Mouse (Mus musculus) CH12.LX (cell line): ENCODE results near the gene Rbm33. TPM values are rescaled to one million over a fixed set of nuclear protein-coding genes. Genes with fewer than 3 reads are reported as not detected.

Experiments used
- DNase-seq: peaks from one replicate; pipeline ENCODE4 v3.0.0-alpha.2; 2013; ENCODE audit errors: extremely low read depth
- H3K27ac ChIP-seq: 2 replicates; pipeline ENCODE4 v1.5.1; 2012; ENCODE audit warnings: low read depth, mild to moderate bottlenecking, control low read depth, moderate library complexity; ENCODE audit not compliant: insufficient read depth
- H3K27me3 ChIP-seq: replicated peaks from 2 replicates; pipeline ENCODE3; 2012; ENCODE audit warnings: inconsistent platforms
- H3K36me3 ChIP-seq, 2 experiments: replicated peaks in 1 of 2; 2 replicates each; pipeline versions ENCODE3 to v1.6.1; 2012; ENCODE audit warnings: inconsistent platforms in 1 of 2, low read length in 1 of 2, mild to moderate bottlenecking in 1 of 2, mixed read lengths in 1 of 2, moderate library complexity in 1 of 2; ENCODE audit not compliant: control insufficient read depth in 1 of 2, insufficient read depth in 1 of 2
- H3K4me1 ChIP-seq, 2 experiments: 2 replicates each; pipeline ENCODE4 v1.6.1; 2012; ENCODE audit warnings: inconsistent platforms in 1 of 2, moderate library complexity in 1 of 2; ENCODE audit not compliant: insufficient read depth in 2 of 2, control insufficient read depth in 1 of 2
- H3K4me2 ChIP-seq: 2 replicates; pipeline ENCODE4 v1.6.1; 2012; ENCODE audit warnings: low read depth, mild to moderate bottlenecking, control low read depth; ENCODE audit not compliant: poor library complexity, insufficient read depth, severe bottlenecking
- H3K4me3 ChIP-seq, 3 experiments: fragments of 150-350 bp in 1 of 3; sonication (generic) in 1 of 3; replicated peaks in 1 of 3; 2 replicates each; pipeline versions ENCODE3 to v1.5.1; 2011 to 2012; ENCODE audit warnings: low read depth in 2 of 3, low read length in 2 of 3, mild to moderate bottlenecking in 2 of 3, moderate library complexity in 2 of 3, control low read depth in 1 of 3, improper control_type of control experiment in 1 of 3, inconsistent platforms in 1 of 3, mixed read lengths in 1 of 3; ENCODE audit not compliant: poor library complexity in 1 of 3
- H3K79me2 ChIP-seq: replicated peaks from 2 replicates; pipeline ENCODE4 v1.6.1; 2012; ENCODE audit warnings: mild to moderate bottlenecking, moderate library complexity; ENCODE audit not compliant: control insufficient read depth, poor library complexity, insufficient read depth, severe bottlenecking; ENCODE audit errors: extremely low read depth
- H3K9ac ChIP-seq: 2 replicates; pipeline ENCODE4 v1.6.1; 2012; ENCODE audit warnings: low read depth, mild to moderate bottlenecking, control low read depth, moderate library complexity; ENCODE audit not compliant: insufficient read depth
- H3K9me3 ChIP-seq: replicated peaks from 2 replicates; pipeline ENCODE3; 2012; ENCODE audit warnings: low read length, inconsistent platforms, mixed read lengths
- BHLHE40 ChIP-seq: IDR thresholded peaks from 2 replicates; pipeline ENCODE4 v1.6.1; 2011; ENCODE audit warnings: mild to moderate bottlenecking, low read depth, low read length, improper control_type of control experiment
- CHD1 ChIP-seq: IDR thresholded peaks from 2 replicates; pipeline ENCODE4 v1.6.1; 2012; ENCODE audit warnings: low read depth, low read length, improper control_type of control experiment, inconsistent platforms
- EP300 ChIP-seq: IDR thresholded peaks from 2 replicates; pipeline ENCODE4 v1.6.1; 2011; ENCODE audit warnings: low read length, improper control_type of control experiment
- ETS1 ChIP-seq: conservative IDR thresholded peaks from 2 replicates; pipeline ENCODE4 v1.6.1; 2012; ENCODE audit warnings: low read depth, mild to moderate bottlenecking, inconsistent platforms, low read length, improper control_type of control experiment, moderate library complexity
- GABPA ChIP-seq: IDR thresholded peaks from 2 replicates; pipeline ENCODE4 v1.6.1; 2012; ENCODE audit warnings: low read depth, low read length, improper control_type of control experiment, inconsistent platforms; ENCODE audit not compliant: insufficient replicate concordance
- HCFC1 ChIP-seq: IDR thresholded peaks from 2 replicates; pipeline ENCODE4 v1.6.1; 2012; ENCODE audit warnings: low read depth, mild to moderate bottlenecking, inconsistent platforms, low read length, improper control_type of control experiment
- IRF4 ChIP-seq: IDR thresholded peaks from 2 replicates; pipeline ENCODE4 v1.6.1; 2014; ENCODE audit warnings: low read depth, mild to moderate bottlenecking, inconsistent platforms, low read length, improper control_type of control experiment
- KAT2A ChIP-seq: IDR thresholded peaks from 2 replicates; pipeline ENCODE4 v1.6.1; 2012; ENCODE audit warnings: low read length, improper control_type of control experiment, inconsistent platforms; ENCODE audit not compliant: insufficient replicate concordance
- MAZ ChIP-seq: IDR thresholded peaks from 2 replicates; pipeline ENCODE4 v1.6.1; 2012; ENCODE audit warnings: low read depth, mild to moderate bottlenecking, inconsistent platforms, low read length, improper control_type of control experiment, moderate library complexity
- MYC ChIP-seq: IDR thresholded peaks from 2 replicates; pipeline ENCODE4 v1.6.1; 2011; ENCODE audit warnings: low read depth, mild to moderate bottlenecking, improper control_type of control experiment, low read length
- PAX5 ChIP-seq: IDR thresholded peaks from 2 replicates; pipeline ENCODE4 v1.6.1; 2012; ENCODE audit warnings: low read length, inconsistent platforms, mixed read lengths
- POLR2A ChIP-seq: IDR thresholded peaks from 2 replicates; pipeline ENCODE4 v1.6.1; 2011; ENCODE audit warnings: low read depth, mild to moderate bottlenecking, improper control_type of control experiment, low read length
- RAD21 ChIP-seq: IDR thresholded peaks from 2 replicates; pipeline ENCODE4 v1.6.1; 2011; ENCODE audit warnings: low read depth, mild to moderate bottlenecking, low read length, improper control_type of control experiment, moderate library complexity
- RCOR1 ChIP-seq: conservative IDR thresholded peaks from 2 replicates; pipeline ENCODE4 v1.6.1; 2012; ENCODE audit warnings: low read depth, mild to moderate bottlenecking, inconsistent platforms, low read length, improper control_type of control experiment
- SIN3A ChIP-seq: IDR thresholded peaks from 2 replicates; pipeline ENCODE4 v1.6.1; 2012; ENCODE audit warnings: low read length, improper control_type of control experiment, inconsistent platforms
- TCF12 ChIP-seq: IDR thresholded peaks from 2 replicates; pipeline ENCODE4 v1.6.1; 2014; ENCODE audit warnings: low read depth, mild to moderate bottlenecking, inconsistent platforms, low read length, improper control_type of control experiment
- UBTF ChIP-seq: IDR thresholded peaks from 2 replicates; pipeline ENCODE4 v1.6.1; 2012; ENCODE audit warnings: low read depth, mild to moderate bottlenecking, inconsistent platforms, low read length, improper control_type of control experiment, moderate library complexity
- USF1 ChIP-seq: IDR thresholded peaks from 2 replicates; pipeline ENCODE4 v1.6.1; 2014; ENCODE audit warnings: low read depth, mild to moderate bottlenecking, inconsistent platforms, low read length, improper control_type of control experiment
- USF2 ChIP-seq: conservative IDR thresholded peaks from 2 replicates; pipeline ENCODE4 v1.6.1; 2011; ENCODE audit warnings: low read depth, low read length, improper control_type of control experiment
- ZC3H11A ChIP-seq: IDR thresholded peaks from 2 replicates; pipeline ENCODE4 v1.6.1; 2012; ENCODE audit warnings: low read depth, mild to moderate bottlenecking, inconsistent platforms, low read length, improper control_type of control experiment
- ZMIZ1 ChIP-seq: IDR thresholded peaks from 2 replicates; pipeline ENCODE4 v1.6.1; 2012; ENCODE audit warnings: low read depth, mild to moderate bottlenecking, inconsistent platforms, low read length, improper control_type of control experiment
- ZNF384 ChIP-seq: IDR thresholded peaks from 2 replicates; pipeline ENCODE4 v1.6.1; 2012; ENCODE audit warnings: low read depth, low read length, improper control_type of control experiment, inconsistent platforms
- dilution Hi-C: fragments of 300-500 bp; cut with MboI; formaldehyde crosslinking; loops from 2 replicates; pipeline ENCODE4 v1.14.3; 2020; ENCODE audit warnings: low sequenced_read_pairs; ENCODE audit not compliant: extremely low pct_unique_long_range_greater_than_20kb, extremely low pct_ligation_motif_present
- in situ Hi-C: fragments of 300-500 bp; cut with MboI; formaldehyde crosslinking; loops from 3 replicates; pipeline ENCODE4 v1.14.3; 2019; ENCODE audit warnings: low sequenced_read_pairs, low pct_ligation_motif_present, low pct_unique_long_range_greater_than_20kb, mixed read lengths
- polyA plus RNA-seq: library from polyadenylated mRNA; unstranded; fragments of >175 nt; gene quantifications from 2 replicates; pipeline ENCODE4 v1.2.1, GENCODE M21; 2012; ENCODE audit warnings: low read depth; ENCODE audit not compliant: insufficient read length
- total RNA-seq, 2 experiments: library from RNA; depleted of rRNA; stranded (reverse); fragments of 300-350 nt in 1 of 2; fragments of >200 nt in 1 of 2; gene quantifications; 2 replicates each; pipeline ENCODE4 v1.2.3; 2012 to 2014

Rbm33 gene
- total and polyA plus RNA-seq, 3 experiments, result 7.4 to 50.3 (median 15.1) TPM

DNA sequence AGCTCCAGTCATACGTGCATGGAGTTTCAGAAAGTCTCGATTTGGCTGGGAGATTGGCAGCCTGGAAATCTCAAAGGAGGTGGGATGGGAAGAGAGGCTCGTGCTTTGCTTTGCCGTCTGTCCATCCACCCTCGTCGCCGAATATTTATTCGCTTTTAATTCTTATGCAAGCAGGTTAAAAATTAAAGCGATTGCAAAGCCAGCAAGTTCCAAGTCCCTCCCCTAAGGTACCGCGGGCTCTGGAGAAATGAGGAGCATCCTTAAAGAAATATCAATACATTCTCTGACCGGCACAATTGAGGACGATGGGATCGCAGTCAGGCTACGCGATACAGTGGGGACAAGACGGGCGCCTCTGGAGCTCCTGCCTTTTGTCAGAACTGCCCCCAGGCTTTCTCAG is 148.6 kb downstream of the Rbm33 start:
- H3K4me1 ChIP-seq, result no peaks in the 10 kb centered on the region
- peaks cover 4% of the 10 kb centered on the region for H3K9me3 ChIP-seq
- no peaks in the 10 kb centered on the region for H3K79me2 ChIP-seq
- no peak overlapping the region for H3K4me2 ChIP-seq
- H3K4me3 ChIP-seq, result no peak overlapping the region
- H3K9ac ChIP-seq, result no peak overlapping the region
- TF ChIP-seq MAZ (no peak), POLR2A (no peak), SIN3A (no peak), UBTF (no peak)
- no peak for DNase-seq
- H3K36me3 ChIP-seq, result no peaks in the 10 kb centered on the region
- dilution Hi-C loops (no loop called here), in situ Hi-C loops (loop anchor here (25.0 kb wide), 2 partner anchors 572 to 822 kb away; no protein-coding TSS in a partner anchor)
- H3K27me3 ChIP-seq, result peaks cover 12% of the 10 kb centered on the region
- H3K27ac ChIP-seq, result no peak overlapping the region

- TF ChIP-seq BHLHE40 (no peak), HCFC1 (no peak), SIN3A (no peak), MYC (no peak), RAD21 (no peak), ZMIZ1 (no peak), ZNF384 (no peak), KAT2A (no peak), CHD1 (no peak), ZC3H11A (no peak), EP300 (no peak), PAX5 (no peak), GABPA (no peak), IRF4 (no peak), USF2 (no peak), UBTF (no peak), RCOR1 (no peak), TCF12 (no peak), USF1 (no peak), ETS1 (no peak)
- TF ChIP-seq, all 38 proteins: peak for 0
- H3K4me3 ChIP-seq, result no peak overlapping the region
- dilution Hi-C loops, result no loop called here
These were observed 149.4 kb downstream of the Rbm33 start for GRCm38 (mm10) chr5:28466351-28466750.

More at GRCm38 (mm10) chr5:28466351-28466750, 149.4 kb downstream of the Rbm33 start:
- no peak overlapping the region for H3K4me2 ChIP-seq
- no peak overlapping the region for H3K27ac ChIP-seq
- in situ Hi-C loops, result loop anchor here (25.0 kb wide), 2 partner anchors 571 to 821 kb away; no protein-coding TSS in a partner anchor
- H3K27me3 ChIP-seq, result peaks cover 14% of the 10 kb centered on the region
- no peaks in the 10 kb centered on the region for H3K79me2 ChIP-seq
- H3K9ac ChIP-seq, result no peak overlapping the region
- H3K36me3 ChIP-seq, result no peaks in the 10 kb centered on the region
- H3K9me3 ChIP-seq, result peaks cover 4% of the 10 kb centered on the region
- DNase-seq, result no peak
- no peaks in the 10 kb centered on the region for H3K4me1 ChIP-seq
